Mouse (Mus musculus): ENCODE measurements around the gene Gm11020. TPM values are rescaled to one million over a fixed set of nuclear protein-coding genes. Genes with fewer than 3 reads are reported as not detected.

Gm11020 gene
- polyA plus RNA-seq, 1 experiment = not detected

DNA sequence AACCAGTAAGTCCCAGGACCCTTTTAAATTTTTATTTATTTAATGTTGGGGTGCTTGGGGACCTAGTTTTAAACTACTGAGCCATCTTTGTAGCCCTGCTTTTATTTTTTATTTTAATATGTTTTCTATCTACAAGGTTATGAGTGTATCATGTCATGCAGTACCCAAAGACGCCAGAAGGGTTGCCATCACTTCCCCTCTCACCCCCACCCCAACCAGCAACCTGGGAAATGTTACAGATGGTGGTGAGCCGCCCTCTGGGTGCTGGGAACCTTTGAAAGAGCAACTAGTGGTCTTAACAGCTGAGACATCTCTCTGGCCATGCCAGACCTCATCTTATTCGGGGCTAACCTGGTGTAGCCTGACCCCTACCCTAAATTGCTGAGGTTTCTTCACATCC is 16.5 kb downstream of the Gm11020 start:
- Histone ChIP-seq H3K4me1 (ENCODE audit: control insufficient read depth, insufficient read depth, insufficient read length, low read length) (peaks cover 6% of the 10 kb centered on the region; the same call in 1 of the 2 replicates), H3K27ac (replicated peaks; ENCODE audit: low read depth, low read length) (no peak overlapping the region), H3K4me3 (ENCODE audit: insufficient read depth, low read depth, low read length) (no peak overlapping the region)

GRCm38 (mm10) chr8:104339229-104339982 is 18.0 kb downstream of the Gm11020 start, which contains the start of gene Cmtm3:
Gene Cmtm3, plus strand, starts transcription at chr8:104339410.
- H3K27ac ChIP-seq (replicated peaks; ENCODE audit: low read depth, low read length) = peak within 1 kb of the TSS; percentile 95
- H3K4me3 ChIP-seq (ENCODE audit: insufficient read depth, low read depth, low read length) = peak within 1 kb of the TSS; percentile 63
- no peaks in the 10 kb centered on the region for H3K4me1 ChIP-seq (ENCODE audit: control insufficient read depth, insufficient read depth, insufficient read length, low read length)

- Histone ChIP-seq H3K27ac (replicated peaks; ENCODE audit: low read depth, low read length) (peak overlapping the region; percentile 95), H3K4me3 (ENCODE audit: insufficient read depth, low read depth, low read length) (peak overlapping the region; percentile 63), H3K4me1 (ENCODE audit: control insufficient read depth, insufficient read depth, insufficient read length, low read length) (no peaks in the 10 kb centered on the region)
These were observed 18.5 kb downstream of the Gm11020 start for GRCm38 (mm10) chr8:104339983-104340232.

DNA sequence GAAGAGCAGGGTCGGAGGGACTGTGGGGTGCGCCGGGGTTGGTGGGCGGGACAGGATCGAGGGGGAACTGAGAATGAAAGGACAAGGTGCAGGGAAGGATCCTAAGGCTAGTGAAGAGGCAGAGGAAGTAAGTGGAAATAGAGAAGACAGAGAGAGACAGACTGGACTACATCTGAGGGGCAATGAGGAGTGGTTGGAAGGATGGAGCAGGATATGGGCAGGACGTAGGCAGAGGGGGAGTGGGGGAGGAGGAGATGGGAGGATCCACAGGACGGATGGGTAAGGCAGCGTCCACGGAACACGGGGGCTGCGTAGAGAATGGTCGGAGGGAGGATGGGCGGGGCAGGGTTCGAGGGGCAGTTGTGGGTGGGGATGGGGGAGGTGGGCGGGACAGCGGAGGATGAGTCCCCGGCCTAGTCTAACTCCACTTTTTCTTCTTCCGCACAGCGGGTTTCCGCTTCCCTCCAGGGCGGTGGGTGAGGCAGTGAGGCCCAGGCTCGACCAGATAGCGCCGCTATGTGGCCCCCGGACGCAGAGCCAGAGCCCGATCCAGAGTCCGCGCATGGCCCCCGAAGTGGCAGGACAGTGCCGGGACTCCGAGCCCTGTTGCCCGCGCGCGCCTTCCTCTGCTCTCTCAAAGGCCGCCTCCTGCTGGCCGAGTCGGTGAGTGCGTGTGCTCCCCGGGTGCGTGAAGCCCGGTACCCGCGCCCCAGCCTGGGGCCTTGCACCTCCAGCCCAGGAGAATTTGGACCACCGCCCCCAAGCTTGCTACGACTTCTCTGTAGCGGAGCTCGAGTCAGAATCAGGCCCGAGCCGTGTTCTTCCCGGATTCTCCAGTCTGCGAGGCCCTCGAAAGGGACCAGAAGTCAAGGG is 19.1 kb downstream of the Gm11020 start:
- no peaks in the 10 kb centered on the region for H3K4me1 ChIP-seq (ENCODE audit: control insufficient read depth, insufficient read depth, insufficient read length, low read length)
- H3K4me3 ChIP-seq (ENCODE audit: insufficient read depth, low read depth, low read length) = peak overlapping the region; percentile 63
- peak overlapping the region; percentile 95 for H3K27ac ChIP-seq (replicated peaks; ENCODE audit: low read depth, low read length)

DNA sequence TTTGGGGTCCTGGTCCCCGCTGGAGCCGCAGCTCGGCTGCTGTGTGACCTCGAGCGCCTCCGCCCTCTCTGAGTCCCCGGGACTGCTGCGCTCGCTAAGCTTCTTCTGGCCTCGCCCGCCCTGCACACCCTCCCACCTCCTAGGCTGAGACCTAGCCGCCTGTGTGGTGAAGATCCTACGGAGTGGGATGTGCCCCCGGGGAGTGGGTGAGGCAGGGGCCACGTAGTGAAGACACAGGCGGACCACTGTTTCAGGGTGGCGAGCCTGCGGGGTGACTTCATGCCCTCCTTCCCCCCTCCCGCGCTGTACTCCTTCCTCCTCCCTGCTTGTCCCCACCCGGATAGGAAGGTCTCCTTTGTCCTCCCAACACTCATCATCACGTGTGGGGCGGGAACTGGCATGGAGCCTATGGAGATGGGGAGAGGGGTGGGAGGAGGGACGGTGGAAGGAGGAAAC is 19.8 kb downstream of the Gm11020 start:
- peak overlapping the region; percentile 63 for H3K4me3 ChIP-seq (ENCODE audit: insufficient read depth, low read depth, low read length)
- H3K4me1 ChIP-seq (ENCODE audit: control insufficient read depth, insufficient read depth, insufficient read length, low read length) = no peaks in the 10 kb centered on the region
- H3K27ac ChIP-seq (replicated peaks; ENCODE audit: low read depth, low read length) = peak overlapping the region; percentile 95

DNA sequence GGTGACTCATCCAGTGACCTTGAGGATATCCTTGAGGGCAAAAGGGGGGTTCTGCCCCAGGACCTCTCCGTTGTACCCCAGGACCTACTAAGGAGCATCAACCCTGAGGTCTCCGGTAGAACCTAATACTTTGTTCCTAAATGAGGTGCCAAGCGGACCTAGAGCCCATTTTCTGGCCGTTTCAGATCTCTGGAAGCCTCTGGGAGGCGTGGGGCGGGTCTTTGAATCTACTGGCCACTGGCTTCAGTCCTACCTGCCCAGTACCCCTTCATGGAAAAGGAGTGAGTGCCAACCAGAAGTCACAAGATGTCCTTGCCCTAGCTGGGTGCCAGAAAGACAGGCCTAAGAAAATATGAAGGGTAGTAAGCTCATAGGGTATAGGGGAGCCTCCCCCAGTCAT is 20.3 kb downstream of the Gm11020 start:
- Histone ChIP-seq H3K27ac (replicated peaks; ENCODE audit: low read depth, low read length) (peak overlapping the region; percentile 68), H3K4me3 (ENCODE audit: insufficient read depth, low read depth, low read length) (peak overlapping the region; percentile 63), H3K4me1 (ENCODE audit: control insufficient read depth, insufficient read depth, insufficient read length, low read length) (no peaks in the 10 kb centered on the region)

- H3K4me1 ChIP-seq (ENCODE audit: control insufficient read depth, insufficient read depth, insufficient read length, low read length) = no peaks in the 10 kb centered on the region
- H3K4me3 ChIP-seq (ENCODE audit: insufficient read depth, low read depth, low read length) = no peak overlapping the region
- peak overlapping the region; percentile 49 for H3K27ac ChIP-seq (replicated peaks; ENCODE audit: low read depth, low read length)
These were observed 21.1 kb downstream of the Gm11020 start for GRCm38 (mm10) chr8:104342426-104342825.

GRCm38 (mm10) chr8:104343957-104344356 is 22.6 kb downstream of the Gm11020 start:
- no peak overlapping the region for H3K4me3 ChIP-seq (ENCODE audit: insufficient read depth, low read depth, low read length)
- peaks cover 3% of the 10 kb centered on the region; the same call in 1 of the 2 replicates for H3K4me1 ChIP-seq (ENCODE audit: control insufficient read depth, insufficient read depth, insufficient read length, low read length)
- no peak overlapping the region for H3K27ac ChIP-seq (replicated peaks; ENCODE audit: low read depth, low read length)

- no peak overlapping the region for H3K4me3 ChIP-seq (ENCODE audit: insufficient read depth, low read depth, low read length)
- H3K4me1 ChIP-seq (ENCODE audit: control insufficient read depth, insufficient read depth, insufficient read length, low read length) = peaks cover 6% of the 10 kb centered on the region
- no peak overlapping the region for H3K27ac ChIP-seq (replicated peaks; ENCODE audit: low read depth, low read length)
These were observed 23.3 kb downstream of the Gm11020 start for GRCm38 (mm10) chr8:104344622-104345021.

DNA sequence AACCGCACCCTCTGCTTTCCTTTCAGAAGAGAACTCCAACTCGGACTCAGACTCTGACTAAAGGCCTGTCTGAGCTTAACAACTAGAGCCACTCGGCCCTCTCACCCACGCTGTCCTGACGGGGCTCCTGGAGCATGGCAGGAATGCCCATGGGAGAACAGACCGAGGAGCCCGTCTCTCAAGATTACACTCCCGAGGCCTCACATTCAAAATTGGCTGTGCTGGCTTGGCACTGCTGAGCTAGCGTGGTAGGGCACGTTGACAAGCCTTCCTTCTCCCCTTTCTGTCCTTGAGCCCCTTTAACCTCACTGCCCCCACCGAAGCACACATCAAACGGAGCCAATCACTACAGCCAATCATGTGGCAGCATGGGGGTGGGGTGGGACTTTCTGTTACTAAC is 25.3 kb downstream of the Gm11020 start:
- Histone ChIP-seq H3K4me1 (ENCODE audit: control insufficient read depth, insufficient read depth, insufficient read length, low read length) (peaks cover 11% of the 10 kb centered on the region), H3K4me3 (ENCODE audit: insufficient read depth, low read depth, low read length) (no peak overlapping the region), H3K27ac (replicated peaks; ENCODE audit: low read depth, low read length) (no peak overlapping the region)

GRCm38 (mm10) chr8:104348971-104349370 is 27.6 kb downstream of the Gm11020 start:
- Histone ChIP-seq H3K4me3 (ENCODE audit: insufficient read depth, low read depth, low read length) (no peak overlapping the region), H3K4me1 (ENCODE audit: control insufficient read depth, insufficient read depth, insufficient read length, low read length) (peaks cover 11% of the 10 kb centered on the region), H3K27ac (replicated peaks; ENCODE audit: low read depth, low read length) (peak overlapping the region; percentile 7; the same call in 1 of the 2 replicates)

GRCm38 (mm10) chr8:104350047-104350446 is 28.7 kb downstream of the Gm11020 start:
- peaks cover 11% of the 10 kb centered on the region for H3K4me1 ChIP-seq (ENCODE audit: control insufficient read depth, insufficient read depth, insufficient read length, low read length)
- no peak overlapping the region for H3K27ac ChIP-seq (replicated peaks; ENCODE audit: low read depth, low read length)

DNA sequence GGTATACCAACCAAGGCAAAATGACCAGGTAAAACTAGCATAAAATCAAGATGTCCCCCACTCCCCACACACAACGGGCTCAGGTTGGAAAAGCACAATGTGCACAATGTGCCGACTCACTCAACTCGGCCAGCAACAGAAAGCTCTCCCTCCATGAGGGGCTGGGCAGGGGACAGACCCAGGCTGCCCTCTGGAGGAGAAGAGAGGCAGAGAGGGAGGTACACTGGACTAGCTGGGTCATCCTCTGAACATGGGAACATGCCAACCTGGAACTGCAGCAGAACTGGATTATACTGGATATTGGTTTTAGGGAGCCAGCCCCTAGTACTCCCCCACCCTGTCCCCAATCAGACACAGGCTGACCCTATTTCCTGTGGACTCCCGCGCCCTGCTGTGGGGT is 31.8 kb downstream of the Gm11020 start:
- H3K4me3 ChIP-seq (ENCODE audit: insufficient read depth, low read depth, low read length) = no peak overlapping the region
- no peak overlapping the region for H3K27ac ChIP-seq (replicated peaks; ENCODE audit: low read depth, low read length)
- peaks cover 17% of the 10 kb centered on the region for H3K4me1 ChIP-seq (ENCODE audit: control insufficient read depth, insufficient read depth, insufficient read length, low read length)

More at GRCm38 (mm10) chr8:104350047-104350446, 28.7 kb downstream of the Gm11020 start:
- H3K4me3 ChIP-seq (ENCODE audit: insufficient read depth, low read depth, low read length) = no peak overlapping the region

GRCm38 (mm10) chr8:104354504-104354903 is 33.1 kb downstream of the Gm11020 start:
- Histone ChIP-seq H3K4me3 (ENCODE audit: insufficient read depth, low read depth, low read length) (no peak overlapping the region), H3K4me1 (ENCODE audit: control insufficient read depth, insufficient read depth, insufficient read length, low read length) (peaks cover 18% of the 10 kb centered on the region), H3K27ac (replicated peaks; ENCODE audit: low read depth, low read length) (no peak overlapping the region; the same call in 1 of the 2 replicates)

DNA sequence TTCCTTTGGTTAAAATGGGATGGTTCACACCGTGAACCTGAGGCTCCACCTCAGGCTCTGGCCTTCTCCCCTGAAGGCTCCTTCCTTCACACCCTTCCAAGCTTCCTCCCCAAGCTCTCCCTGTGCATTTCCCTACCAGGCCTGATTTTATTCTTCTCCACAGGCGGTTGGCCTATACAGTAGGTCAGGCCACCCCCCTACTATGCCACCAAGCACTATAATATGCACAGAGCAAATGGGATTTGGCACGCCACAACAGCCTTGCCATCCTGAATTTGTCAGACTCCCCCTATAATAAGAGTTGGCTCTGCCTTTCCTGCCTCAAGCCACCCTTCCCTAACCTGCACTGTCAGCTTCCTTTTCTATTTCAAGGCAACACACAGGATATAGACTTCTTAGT is 37.3 kb downstream of the Gm11020 start:
- H3K4me3 ChIP-seq (ENCODE audit: insufficient read depth, low read depth, low read length) = no peak overlapping the region

More for the DNA sequence above, 37.3 kb downstream of the Gm11020 start:
- peaks cover 23% of the 10 kb centered on the region for H3K4me1 ChIP-seq (ENCODE audit: control insufficient read depth, insufficient read depth, insufficient read length, low read length)
- peak overlapping the region; percentile 69 for H3K27ac ChIP-seq (replicated peaks; ENCODE audit: low read depth, low read length)

Measured in brown adipose tissue, adult 24 weeks (tissue).